Mouse (Mus musculus) urinary bladder, postnatal 25 days (tissue): Measurements from ENCODE around the gene Ezr.
"Not testable (repeated sequence)": the region's sequence is repeated elsewhere in the genome, so short reads cannot be mapped to it uniquely, and the experiment has no call there.

Experiments
- DNase-seq: peaks from one replicate; pipeline ENCODE4 v3.0.0; 2022; ENCODE audit warnings: low spot score

Ezr gene

DNA sequence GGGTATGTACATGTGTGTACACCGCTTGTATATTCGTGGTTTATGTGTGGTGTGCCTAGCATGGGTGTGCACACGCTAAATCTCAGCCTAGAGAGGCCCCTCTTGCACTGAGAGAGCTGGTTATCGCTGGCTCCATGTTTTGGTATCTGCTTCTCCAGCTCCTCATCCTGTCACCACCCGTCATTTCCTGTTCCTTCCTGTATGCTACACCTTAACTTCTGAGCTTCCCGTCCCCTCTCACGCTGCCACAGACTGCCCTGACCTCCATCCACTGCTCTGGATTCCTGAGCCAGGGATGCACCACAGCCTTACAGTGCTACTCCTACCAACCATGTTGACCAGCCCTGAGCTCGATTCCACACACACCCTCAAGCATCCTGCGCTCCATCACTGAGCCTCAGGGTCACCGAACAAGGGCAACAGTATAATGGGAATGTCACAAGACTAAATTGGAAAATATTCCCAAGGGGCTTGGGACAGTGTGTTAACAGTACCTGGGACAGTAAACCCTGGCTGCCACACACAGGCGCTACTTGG, 39.5 kb downstream of the Ezr start:
- DNase-seq = no peak

DNA sequence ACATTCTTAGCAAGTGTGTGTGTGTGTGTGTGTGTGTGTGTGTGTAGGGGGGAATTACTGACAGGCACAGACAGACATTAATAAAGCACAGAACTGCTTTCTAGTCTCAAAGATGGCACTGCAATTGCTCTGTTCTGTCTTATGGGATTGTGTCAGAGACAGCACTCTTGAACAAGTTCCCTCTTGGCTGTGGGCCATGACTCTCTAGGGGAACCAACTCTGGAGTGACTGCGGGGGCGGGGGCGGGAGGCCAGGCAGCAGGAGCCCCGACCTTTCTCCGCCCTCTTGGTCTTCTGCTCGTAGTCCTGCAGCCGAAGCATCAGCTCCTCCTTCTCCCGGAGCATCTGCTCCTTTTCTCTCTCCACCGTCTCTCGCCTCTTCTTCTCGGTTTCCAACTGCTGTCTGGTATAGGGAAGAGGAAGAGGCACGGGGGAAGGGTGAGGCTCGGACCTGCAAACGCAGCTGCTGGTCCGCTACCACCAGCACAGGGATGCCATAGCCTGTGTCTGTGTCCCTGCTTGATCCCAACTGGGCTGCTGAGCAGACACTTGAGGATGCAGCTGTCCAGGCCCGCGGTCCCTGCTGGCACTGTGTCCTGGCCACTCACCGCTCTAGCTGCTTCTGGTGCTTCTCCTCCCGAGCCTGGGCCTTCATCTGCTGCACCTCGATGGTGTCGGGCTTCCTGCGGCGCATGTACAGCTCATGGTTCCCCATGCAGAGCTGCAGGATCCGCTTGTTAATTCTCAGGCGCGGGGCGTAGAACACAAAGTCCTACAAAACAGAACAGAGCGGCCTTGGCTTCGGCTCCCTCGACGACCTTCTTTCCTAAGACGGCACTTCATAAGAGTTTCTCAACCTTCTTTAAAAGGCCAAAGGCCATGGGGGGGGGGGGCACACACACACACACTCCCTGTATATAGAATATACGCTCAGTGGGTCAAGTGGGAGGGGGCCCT, 40.2 kb downstream of the Ezr start:
- peak; percentile 8 for DNase-seq

DNA sequence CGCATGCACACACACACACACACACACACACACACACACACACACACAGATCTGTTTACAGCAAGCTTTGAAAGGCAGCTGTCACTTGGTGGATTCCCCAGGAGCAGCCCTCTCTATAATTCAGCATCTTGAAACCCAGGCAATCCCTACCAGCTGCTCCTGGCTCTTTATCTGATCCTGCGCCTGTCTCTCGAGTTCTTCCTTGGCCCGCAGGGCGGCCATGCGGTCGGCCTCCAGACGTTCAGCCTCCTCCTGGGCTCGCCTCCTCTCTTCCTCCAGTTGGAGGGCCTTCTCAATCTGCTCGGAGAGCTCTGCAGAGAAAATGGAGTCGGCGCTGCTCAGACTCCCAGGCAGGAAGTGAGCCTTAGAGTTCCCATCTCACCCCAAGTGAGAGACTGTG, 41.3 kb downstream of the Ezr start:
- peak; percentile 2 for DNase-seq

DNA sequence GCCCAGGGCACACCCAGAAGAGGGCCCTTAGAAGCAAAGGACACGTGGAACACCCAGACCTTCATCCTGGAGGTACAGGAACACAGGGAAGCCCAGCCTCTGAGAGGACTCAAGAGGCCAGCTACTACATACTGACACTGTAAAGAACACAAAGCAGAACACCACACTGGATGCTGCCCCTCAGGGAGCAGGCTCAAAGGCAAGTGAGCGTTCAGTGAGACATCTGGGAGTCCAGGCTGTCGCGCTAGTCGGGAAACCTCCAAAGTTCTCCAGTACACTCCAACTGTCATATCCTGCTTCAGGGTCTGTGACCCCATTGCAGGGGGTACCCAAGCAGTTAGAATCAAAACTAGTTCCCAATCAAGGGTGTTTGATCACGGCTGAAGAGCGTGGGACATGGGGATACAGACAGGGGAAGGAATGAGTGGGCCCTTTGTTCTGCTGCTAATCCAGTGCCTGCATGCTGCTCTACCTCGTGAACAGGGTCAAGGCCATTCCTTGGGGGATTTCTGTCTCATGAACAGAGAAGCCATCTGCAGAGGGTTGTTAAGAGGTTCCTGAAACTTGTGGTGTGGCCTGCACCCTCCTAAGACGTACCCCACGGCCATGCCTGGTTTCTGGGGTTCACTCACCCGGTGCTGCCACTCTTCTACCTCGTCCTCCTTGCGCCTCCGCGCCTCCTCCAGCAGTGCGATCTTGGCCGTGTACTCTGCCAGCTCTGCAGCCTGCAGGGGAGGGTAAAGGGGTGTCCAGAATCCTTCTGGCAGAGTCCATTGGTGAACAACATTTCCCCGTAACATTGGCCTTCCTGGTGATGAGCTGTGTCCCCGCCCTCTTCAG, 42.0 kb downstream of the Ezr start:
- peak; percentile 1 for DNase-seq

DNA sequence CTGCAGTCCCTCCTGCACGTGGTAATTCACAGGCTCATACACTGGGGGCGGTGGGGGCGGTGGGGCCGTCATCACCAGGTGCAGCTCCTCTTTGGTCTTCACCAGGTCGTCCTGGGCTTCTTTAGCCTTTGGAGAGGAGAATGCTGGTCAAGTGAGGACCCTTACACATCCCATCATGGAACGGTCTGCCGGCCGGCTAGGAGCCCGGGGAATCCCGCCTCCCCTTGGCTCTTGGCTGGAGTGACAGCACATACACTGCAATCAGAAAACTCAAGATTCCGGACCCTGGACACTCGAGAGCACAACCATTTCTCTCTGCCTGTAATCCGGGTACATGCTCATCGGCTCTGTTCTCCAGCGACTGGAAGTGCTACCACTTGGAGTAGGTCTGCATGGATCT, 42.8 kb downstream of the Ezr start:
- DNase-seq = peak; percentile 2

DNA sequence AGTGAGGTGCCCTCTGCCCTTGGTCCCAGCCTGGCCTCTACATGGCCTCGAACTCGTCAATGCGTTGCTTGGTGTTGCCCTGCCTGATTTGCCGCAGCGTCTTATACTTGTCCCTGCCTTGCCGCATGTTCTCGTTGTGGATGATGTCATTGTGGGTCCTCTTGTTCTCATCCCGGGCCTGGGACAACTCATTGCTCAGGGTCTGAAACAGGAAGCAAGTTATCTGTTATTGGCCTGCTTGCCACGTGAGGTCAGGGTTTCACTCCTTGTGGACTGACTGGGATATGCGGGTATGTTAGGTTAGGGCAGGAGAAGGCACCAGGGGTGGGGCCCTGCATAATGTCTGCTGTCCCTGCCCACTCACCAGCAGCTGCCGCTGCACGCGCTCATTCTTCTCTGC, 43.3 kb downstream of the Ezr start:
- peak; percentile 1 for DNase-seq

DNA sequence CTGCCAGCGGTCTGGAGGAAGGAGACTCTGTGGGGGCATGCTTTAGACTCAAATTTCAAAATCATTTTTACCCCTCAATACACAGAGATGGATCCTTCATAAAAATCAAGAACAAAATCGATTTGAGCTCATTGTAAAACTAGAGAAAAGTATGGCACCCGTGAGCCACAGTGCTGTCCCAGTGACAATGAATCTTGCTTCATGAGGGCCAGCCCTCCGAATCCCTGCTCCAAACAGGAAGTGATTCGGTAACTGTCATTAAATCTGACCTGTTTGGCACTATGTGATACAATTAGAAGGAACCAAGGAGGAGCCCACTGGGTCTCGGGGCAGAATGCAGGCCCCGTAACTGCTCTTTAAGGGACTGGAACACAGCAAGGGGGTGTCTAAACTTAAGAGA, 43.7 kb downstream of the Ezr start:
- no peak for DNase-seq

DNA sequence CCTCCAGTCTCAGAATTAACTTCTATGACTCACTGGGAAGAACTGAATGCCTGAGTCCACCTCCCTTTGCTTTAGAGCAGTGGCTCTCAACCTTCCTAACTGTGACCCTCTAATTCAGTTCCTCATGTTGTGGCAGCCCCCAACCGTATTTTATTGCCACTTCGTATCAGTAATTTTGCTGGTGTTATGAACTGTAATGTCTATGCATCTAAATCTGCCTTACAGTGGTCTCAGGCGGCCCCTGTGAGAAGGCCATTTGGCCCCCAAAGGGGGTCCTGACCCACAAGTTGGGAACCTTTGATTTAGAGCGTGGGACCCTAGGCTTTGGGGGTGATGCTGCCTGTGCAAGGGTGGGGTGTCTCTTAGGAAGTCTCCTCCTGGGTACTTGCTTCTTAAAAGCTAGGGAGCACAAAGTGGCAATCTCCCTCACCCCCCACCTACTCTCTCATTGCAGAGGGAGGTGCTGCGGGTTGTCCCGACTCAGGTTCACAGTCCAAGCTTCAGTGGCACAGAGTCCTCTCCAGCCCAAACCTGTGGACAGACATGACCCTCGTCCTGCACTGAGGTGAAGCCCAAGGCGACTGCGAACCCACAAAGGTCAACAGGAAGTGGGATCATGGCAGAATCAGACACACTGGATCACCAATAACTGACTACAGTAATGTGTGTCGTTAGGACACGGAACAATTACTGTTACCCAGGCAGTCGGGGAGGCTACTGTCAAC, 45.1 kb downstream of the Ezr start:
- DNase-seq = no peak

DNA sequence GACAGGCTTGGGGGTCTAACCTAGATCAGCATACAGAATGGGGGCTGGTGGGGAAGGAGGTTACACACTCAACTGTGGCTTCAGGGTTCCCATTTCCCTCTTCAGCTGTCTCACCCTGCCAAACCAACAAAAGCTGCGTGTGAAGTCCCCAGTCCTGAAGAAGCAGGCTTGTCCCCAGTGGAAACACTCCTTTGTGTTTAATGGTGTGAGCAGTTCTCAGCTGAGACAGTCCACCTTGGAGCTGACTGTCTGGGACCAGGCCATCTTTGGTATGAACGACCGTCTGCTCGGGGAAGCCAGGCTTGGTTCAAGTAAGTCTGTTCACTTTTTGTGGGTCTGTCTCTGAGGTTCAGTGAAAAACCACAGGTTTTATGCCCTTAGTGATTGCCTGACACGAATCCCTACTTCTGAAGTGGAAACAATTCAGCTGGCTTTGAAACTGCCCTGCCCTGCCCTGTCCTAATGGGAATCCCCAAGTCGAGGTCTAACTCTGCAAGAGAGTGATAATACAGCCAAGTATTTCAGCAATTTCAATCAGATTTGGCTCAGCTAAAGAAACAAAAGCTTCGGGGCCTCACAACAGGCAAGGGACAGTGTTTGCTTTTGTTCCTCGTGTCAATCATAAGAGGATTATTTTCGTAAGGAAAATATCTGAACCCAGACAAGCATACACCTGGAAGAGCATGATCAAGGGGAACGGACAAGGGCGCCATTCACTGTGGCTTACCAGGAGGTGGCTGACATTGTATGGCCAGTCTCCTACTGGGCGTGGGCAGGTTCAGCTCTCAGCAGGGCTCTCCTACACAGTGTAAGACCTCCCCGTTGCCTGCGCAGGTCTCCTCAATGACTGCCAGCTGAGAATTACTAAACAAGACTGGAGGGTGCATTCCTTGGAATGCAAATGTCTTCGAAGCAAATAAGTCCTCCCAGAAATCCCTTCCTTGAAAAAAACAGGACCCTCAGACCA, 46.0 kb downstream of the Ezr start:
- DNase-seq = no peak

DNA sequence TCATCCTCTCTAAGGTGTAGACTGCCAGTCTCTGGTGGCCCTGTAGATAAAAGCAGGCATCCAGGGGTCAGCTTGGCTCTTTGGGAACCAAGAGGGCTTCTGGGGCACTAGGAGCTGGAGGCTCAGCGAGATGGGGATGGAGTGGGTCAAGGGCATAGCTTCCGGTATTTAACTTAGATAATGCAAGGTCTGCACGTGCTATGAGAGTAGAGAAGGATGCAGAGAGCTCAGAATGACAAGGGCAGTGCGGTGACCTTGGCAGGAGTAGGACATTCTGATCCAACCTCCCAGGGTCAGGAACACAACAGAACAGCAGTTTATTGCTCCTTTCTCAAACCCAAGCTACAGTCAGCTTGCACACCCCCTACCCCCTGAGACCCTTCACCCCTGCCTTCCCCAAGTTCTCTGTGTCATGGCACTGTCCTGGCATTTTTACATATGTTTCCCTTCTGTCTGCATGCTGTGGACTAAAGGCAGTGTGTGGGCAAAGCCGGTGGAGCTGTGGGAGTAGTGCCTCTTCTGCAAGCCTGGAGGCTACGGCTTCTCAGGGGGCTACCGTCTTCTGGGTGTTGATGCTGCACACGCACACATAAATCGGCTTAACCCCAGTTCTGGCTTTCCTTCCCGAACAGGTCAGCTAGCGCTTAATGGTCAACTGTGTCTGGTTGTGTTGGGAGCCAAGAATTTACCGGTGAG, 47.7 kb downstream of the Ezr start:
- DNase-seq = no peak

DNA sequence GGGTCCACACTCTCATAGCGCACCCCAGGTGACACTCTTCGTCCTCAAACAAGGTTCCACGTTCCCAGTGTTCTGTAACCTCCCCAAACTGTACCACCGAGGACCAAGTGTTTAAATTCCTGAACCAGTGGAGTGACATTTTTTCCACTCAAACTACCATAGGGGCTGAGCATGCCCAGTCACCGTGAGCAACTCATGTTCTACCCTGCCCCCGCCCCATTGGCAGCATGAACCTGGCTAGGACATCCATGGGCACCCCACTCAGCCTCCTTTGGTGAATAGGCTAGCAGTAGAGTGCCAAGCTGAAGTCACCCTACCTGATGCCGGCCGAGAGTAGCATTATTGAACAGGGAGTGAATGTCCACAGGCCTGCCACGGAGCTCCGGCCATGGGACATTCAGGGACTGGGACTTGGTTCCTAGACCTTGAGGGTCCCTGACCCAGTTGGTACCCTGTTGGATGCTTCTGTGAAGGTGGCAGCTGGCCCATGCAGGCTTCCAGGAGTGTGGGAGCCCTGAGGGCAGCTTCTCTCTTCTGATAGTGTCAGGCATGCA, 49.2 kb downstream of the Ezr start:
- DNase-seq = no peak

DNA sequence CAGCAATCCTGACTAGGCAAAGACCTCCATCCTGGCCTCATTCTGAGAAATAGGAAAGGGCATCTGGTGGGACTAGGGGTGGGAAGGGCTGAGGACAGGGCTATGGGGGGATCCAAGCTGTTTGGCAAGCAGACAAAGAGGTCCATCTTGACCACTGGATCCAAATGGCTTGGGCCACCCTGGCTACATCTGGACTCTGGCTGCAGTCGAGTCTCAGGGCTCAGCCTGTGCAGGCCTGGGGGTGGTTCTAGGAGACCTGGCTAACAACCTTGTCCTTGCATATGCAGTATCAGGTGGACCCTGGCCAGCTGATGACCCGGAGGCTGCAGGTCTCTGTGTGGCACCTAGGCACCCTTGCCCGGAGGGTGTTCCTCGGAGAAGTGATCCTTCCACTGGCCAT, 49.9 kb downstream of the Ezr start:
- no peak for DNase-seq

DNA sequence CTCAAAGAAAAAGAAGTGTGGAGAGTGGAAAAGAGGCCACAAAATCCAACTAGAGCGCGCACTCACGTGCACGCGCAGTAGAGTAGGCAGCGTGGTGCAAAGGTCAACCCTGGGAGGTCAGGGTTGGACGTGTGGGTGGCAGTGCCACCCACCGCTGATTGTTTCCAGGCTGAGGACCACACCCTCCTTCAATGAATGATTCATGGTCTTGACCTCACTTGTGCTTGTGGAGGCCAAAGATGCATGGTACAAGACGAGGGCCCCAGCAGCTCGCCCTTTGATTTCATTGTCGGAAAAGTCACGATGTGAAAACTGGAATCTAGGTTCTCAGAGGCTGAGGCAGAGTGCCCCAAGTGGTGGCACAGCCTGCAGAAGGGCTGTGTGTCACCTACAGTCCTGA, 51.0 kb downstream of the Ezr start:
- no peak for DNase-seq

DNA sequence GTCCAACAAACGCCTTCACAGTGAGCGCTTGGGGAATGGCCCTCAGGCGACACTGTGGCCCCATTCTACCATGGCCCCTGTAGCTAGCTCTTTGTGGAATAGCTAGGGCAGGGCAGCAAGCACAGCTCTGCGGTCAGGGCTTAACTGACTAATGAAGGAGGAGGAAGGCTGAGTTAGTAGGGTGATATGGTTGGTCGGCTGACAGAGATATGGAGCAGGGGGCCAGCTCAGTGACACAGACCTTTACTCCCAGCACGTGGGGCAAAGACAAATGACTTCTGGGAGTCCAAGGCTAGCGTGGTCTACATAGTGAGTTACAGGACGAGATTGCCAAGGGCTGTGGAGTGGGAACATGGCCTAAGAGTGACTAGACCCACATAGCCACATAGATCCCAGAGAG, 51.5 kb downstream of the Ezr start:
- no peak for DNase-seq

DNA sequence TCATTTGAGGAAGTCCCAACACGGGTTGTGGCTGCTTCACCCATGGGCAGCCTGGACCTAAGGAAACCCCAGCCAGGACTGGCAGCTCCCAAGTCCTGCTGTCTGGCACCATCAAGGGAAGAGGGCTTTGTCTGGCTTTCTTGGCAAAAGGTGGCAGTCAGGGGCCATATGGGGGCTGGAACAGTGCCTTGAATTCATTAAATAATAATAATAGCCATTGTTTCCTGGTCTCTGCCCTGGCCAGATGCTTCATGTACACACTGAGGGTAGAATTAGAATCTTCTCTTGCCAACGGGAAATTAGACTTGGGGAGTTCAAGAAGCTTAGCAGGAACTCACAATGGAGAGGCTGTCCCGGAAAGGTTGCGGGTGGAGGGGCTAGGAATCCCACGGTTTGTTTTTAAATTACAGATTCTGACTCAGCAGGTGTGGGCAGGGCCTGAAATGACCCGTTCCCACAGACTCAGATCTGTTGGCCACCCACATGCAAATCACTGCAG, 53.3 kb downstream of the Ezr start:
- DNase-seq = no peak

DNA sequence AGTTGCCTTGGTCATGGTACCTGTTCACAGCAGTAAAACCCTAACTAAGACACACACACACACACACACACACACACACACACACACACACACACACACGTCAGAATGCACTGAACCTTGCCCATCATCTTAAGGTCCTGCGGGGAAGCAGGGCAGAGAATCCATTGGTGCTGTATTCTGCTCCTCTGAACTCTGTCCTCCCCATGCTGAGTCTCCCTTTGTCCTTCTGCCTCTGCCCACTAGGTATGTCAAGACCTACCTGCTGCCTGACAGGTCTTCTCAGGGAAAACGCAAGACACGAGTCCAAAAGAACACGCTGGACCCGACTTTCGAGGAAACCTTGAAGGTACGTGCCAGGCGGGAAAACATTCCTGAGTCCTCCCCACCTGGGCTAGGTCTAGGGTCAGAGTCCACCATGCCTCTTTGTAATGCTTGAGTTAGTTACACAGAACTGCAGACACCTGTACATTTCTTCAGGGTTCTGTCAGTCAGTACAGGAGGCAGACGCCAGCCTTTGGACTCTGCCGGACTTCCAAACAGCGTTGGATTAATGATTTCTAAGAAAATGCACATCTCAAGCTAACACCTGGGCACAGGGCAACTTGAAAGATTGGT, 54.5 kb downstream of the Ezr start:
- DNase-seq = no peak

DNA sequence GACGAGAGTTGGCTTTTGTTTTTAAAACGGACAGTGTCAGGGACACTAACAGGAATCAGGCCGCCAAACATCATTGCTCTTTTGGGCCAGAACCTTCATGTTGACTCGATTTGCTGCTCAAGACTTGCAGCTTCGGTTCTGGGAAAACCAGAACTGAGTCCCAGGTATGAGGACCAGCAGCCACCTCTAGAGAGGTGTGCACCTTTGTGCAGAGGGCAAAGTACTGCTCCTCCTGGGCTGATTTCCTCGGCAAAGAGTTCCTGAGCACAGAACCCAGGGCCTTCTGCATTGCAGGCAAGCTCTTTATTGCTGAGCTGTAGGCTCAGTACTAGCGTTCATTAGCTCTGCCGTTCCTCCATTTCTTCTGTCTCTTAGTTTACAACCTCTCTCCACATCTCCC, 68.6 kb downstream of the Ezr start:
- DNase-seq = not testable (repeated sequence)

DNA sequence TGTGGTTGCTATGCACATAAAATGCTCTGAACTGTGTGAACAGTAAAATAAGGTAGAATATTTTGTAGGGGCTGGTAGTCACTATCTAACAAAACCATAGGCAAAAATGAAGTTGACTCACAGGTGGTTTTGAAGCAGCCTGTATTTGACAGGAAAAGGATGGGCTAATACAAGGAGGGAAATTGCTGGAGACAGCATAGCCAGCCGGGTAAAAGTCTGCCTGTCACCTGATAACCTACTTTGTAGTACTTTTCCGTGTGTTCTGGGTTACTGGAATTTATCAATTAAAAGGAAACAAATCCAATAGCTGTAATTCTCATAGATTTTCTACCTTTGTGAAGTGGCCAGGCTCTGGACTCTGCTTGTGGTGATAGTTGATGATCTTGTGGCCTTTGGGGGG, 69.1 kb downstream of the Ezr start:
- DNase-seq = not testable (repeated sequence)

DNA sequence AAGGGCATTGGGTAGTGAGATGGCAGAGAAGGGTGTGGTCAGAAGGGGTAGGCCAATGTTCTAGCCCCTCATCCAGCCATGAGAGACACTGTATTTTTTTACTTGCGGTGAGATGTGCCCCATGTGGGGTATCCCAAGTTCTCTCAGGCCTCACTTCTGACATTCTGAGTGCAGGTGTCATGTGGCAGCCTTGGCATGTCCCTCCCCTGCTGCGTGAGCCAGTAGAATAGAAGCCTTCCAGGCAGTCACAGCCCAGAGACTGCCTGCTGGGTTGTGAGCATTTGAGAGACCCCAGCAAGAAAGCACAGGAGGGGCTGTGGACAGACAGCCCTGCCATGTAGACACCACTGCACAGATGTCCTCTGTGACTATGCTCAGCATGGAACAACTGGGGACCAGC, 74.4 kb downstream of the Ezr start:
- not testable (repeated sequence) for DNase-seq
